Mouse (Mus musculus) lung, postnatal 36 days (tissue): ENCODE data around the gene Nav2.

Experiments used
- DNase-seq: peaks from one replicate; pipeline ENCODE4 v3.0.0; 2022; ENCODE audit warnings: mixed read lengths

The Nav2 gene

GRCm38 (mm10) chr7:49415131-49415530, 506.6 kb downstream of the Nav2 start:
- DNase-seq, result no peak

- no peak for DNase-seq
Measured at GRCm38 (mm10) chr7:49415716-49416115, 507.2 kb downstream of the Nav2 start.

- no peak for DNase-seq
Measured at GRCm38 (mm10) chr7:49418841-49419240, 510.3 kb downstream of the Nav2 start.

GRCm38 (mm10) chr7:49420139-49420802, 511.8 kb downstream of the Nav2 start:
- no peak for DNase-seq

GRCm38 (mm10) chr7:49421261-49421660, 512.7 kb downstream of the Nav2 start:
- DNase-seq, result no peak

GRCm38 (mm10) chr7:49423943-49424342, 515.4 kb downstream of the Nav2 start:
- no peak for DNase-seq

- peak; percentile 68 for DNase-seq
Measured at GRCm38 (mm10) chr7:49426060-49426459, 517.5 kb downstream of the Nav2 start.

- peak; percentile 43 for DNase-seq
Measured at GRCm38 (mm10) chr7:49427843-49428242, 519.3 kb downstream of the Nav2 start.

- peak; percentile 51 for DNase-seq
Measured at GRCm38 (mm10) chr7:49428947-49429346, 520.4 kb downstream of the Nav2 start.

GRCm38 (mm10) chr7:49430808-49431207, 522.3 kb downstream of the Nav2 start:
- DNase-seq, result no peak

- no peak for DNase-seq
Measured at GRCm38 (mm10) chr7:49433945-49434344, 525.4 kb downstream of the Nav2 start.

GRCm38 (mm10) chr7:49436492-49436891, 528.0 kb downstream of the Nav2 start:
- DNase-seq, result no peak

GRCm38 (mm10) chr7:49437901-49438300, 529.4 kb downstream of the Nav2 start:
- peak; percentile 51 for DNase-seq

- peak; percentile 61 for DNase-seq
Measured at GRCm38 (mm10) chr7:49439136-49439535, 530.6 kb downstream of the Nav2 start.

- no peak for DNase-seq
Measured at GRCm38 (mm10) chr7:49440333-49440969, 531.9 kb downstream of the Nav2 start.

- DNase-seq, result no peak
Measured at GRCm38 (mm10) chr7:49442174-49442573, 533.7 kb downstream of the Nav2 start.

- DNase-seq, result no peak
Measured at GRCm38 (mm10) chr7:49448580-49448979, 540.1 kb downstream of the Nav2 start.

GRCm38 (mm10) chr7:49450261-49451141, 542.0 kb downstream of the Nav2 start:
- DNase-seq, result no peak

GRCm38 (mm10) chr7:49451240-49451639, 542.7 kb downstream of the Nav2 start:
- DNase-seq, result peak; percentile 71

- DNase-seq, result no peak
Measured at GRCm38 (mm10) chr7:49452274-49452673, 543.8 kb downstream of the Nav2 start.

- no peak for DNase-seq
Measured at GRCm38 (mm10) chr7:49454601-49455000, 546.1 kb downstream of the Nav2 start.

- peak; percentile 71 for DNase-seq
Measured at GRCm38 (mm10) chr7:49456148-49456547, 547.6 kb downstream of the Nav2 start.

- DNase-seq, result no peak
Measured at GRCm38 (mm10) chr7:49457398-49457797, 548.9 kb downstream of the Nav2 start.

- DNase-seq, result no peak
Measured at GRCm38 (mm10) chr7:49457890-49458289, 549.4 kb downstream of the Nav2 start.
